Mouse (Mus musculus): ENCODE results near the gene Zbtb46. TPM values are rescaled to one million over a fixed set of nuclear protein-coding genes. Genes with fewer than 3 reads are reported as not detected.

The Zbtb46 gene
- polyA plus RNA-seq, 1 experiment from 2014 or later = 10.3 TPM

- H3K4me2 ChIP-seq = no peak overlapping the region
- no peak overlapping the region for H3K27ac ChIP-seq (ENCODE audit: low read depth, low read length)
- H3K27me3 ChIP-seq (ENCODE audit: control insufficient read depth, insufficient read depth, low read length) = no peaks in the 10 kb centered on the region
- ATAC-seq (replicated peaks; ENCODE audit: insufficient number of reproducible peaks, low FRiP score, low TSS enrichment) = no peak
- WGBS (ENCODE audit: insufficient replicate concordance) = 12% methylated on average over 1 of the region's 1 CpGs
- no peaks in the 10 kb centered on the region for H3K36me3 ChIP-seq (ENCODE audit: control insufficient read depth, insufficient read depth, low read length)
- H3K4me1 ChIP-seq (ENCODE audit: control insufficient read depth, insufficient read depth, low read length) = 0 out of 2 replicates have a peak, but pooled peaks cover 4% of the 10 kb centered on the region
- no peak overlapping the region for H3K4me3 ChIP-seq (ENCODE audit: low read depth, low read length)
- H3K9ac ChIP-seq (ENCODE audit: low read depth, low read length) = no peak overlapping the region
- H3K9me3 ChIP-seq (replicated peaks; ENCODE audit: control insufficient read depth, low read length) = no peaks in the 10 kb centered on the region
These were observed 57.7 kb downstream of the Zbtb46 start for GRCm38 (mm10) chr2:181401497-181401896.

DNA sequence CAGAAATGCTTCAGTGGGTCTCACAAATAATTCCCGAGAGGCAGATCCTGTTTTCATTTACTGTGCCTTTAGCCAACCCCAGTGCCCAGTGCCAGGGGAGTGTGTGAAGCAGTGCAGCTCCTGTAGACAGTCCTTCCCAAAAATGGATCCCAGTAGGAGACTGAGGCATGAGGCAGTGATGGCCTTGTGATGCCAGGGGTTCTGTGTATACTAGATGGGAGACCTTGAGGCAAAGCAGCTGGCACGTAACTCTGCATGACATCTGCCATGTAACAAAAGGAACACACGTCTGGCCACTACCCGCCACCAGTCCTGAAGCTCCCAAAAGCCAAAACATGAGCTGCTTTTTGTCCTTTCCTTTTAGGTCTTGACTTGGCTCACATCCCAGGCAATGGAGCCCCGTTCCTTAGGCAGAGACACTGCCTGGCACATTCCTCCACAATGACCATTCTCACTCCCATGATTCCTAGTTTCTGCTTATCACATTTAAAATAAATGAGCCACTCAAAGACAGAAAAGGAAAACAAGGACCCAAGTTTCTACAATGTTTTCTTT lies 61.9 kb downstream of the Zbtb46 start:
- no peak for ATAC-seq (replicated peaks; ENCODE audit: insufficient number of reproducible peaks, low FRiP score, low TSS enrichment)
- peak overlapping the region; percentile 47; the same call in 1 of the 2 replicates for H3K27ac ChIP-seq (ENCODE audit: low read depth, low read length)
- no peak overlapping the region for H3K9ac ChIP-seq (ENCODE audit: low read depth, low read length)
- H3K9me3 ChIP-seq (replicated peaks; ENCODE audit: control insufficient read depth, low read length) = no peaks in the 10 kb centered on the region
- no peak overlapping the region for H3K4me2 ChIP-seq
- 60% methylated on average over 5 of the region's 5 CpGs for WGBS (ENCODE audit: insufficient replicate concordance)
- H3K4me1 ChIP-seq (ENCODE audit: control insufficient read depth, insufficient read depth, low read length) = 0 out of 2 replicates have a peak, but pooled peaks cover 4% of the 10 kb centered on the region
- H3K27me3 ChIP-seq (ENCODE audit: control insufficient read depth, insufficient read depth, low read length) = no peaks in the 10 kb centered on the region
- no peak overlapping the region for H3K4me3 ChIP-seq (ENCODE audit: low read depth, low read length)
- peaks cover 6% of the 10 kb centered on the region for H3K36me3 ChIP-seq (ENCODE audit: control insufficient read depth, insufficient read depth, low read length)

DNA sequence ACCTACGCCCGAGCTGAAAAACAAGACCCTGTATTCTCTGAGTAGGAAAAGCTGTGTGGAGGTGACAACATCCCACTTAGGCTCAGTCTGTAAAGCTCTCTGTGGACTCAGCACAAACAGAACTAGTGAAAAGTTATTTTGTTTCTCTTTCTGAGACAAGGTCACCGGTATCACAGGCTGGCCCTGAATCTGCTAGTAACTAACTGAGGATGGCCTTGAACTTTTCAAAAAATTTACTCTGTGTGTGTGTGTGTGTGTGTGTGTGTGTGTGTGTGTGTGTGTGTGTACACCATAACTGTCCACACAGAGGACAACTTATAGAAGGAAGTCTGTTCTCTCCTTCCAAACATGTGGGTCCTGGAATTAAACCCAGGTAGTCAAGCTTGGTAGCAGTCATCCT lies 65.1 kb downstream of the Zbtb46 start:
- H3K27me3 ChIP-seq (ENCODE audit: control insufficient read depth, insufficient read depth, low read length) = no peaks in the 10 kb centered on the region
- WGBS (ENCODE audit: insufficient replicate concordance) = 88% methylated on average over 3 of the region's 3 CpGs
- no peak for ATAC-seq (replicated peaks; ENCODE audit: insufficient number of reproducible peaks, low FRiP score, low TSS enrichment)
- H3K4me2 ChIP-seq = no peak overlapping the region
- no peaks in the 10 kb centered on the region for H3K4me1 ChIP-seq (ENCODE audit: control insufficient read depth, insufficient read depth, low read length)
- no peak overlapping the region for H3K9ac ChIP-seq (ENCODE audit: low read depth, low read length)
- no peaks in the 10 kb centered on the region for H3K9me3 ChIP-seq (replicated peaks; ENCODE audit: control insufficient read depth, low read length)
- H3K36me3 ChIP-seq (ENCODE audit: control insufficient read depth, insufficient read depth, low read length) = peaks cover 6% of the 10 kb centered on the region
- no peak overlapping the region for H3K27ac ChIP-seq (ENCODE audit: low read depth, low read length)
- no peak overlapping the region for H3K4me3 ChIP-seq (ENCODE audit: low read depth, low read length)

- WGBS (ENCODE audit: insufficient replicate concordance) = 35% methylated on average over 4 of the region's 4 CpGs
- Histone ChIP-seq H3K4me3 (ENCODE audit: low read depth, low read length) (no peak overlapping the region), H3K9me3 (replicated peaks; ENCODE audit: control insufficient read depth, low read length) (no peaks in the 10 kb centered on the region), H3K4me1 (ENCODE audit: control insufficient read depth, insufficient read depth, low read length) (no peaks in the 10 kb centered on the region), H3K36me3 (ENCODE audit: control insufficient read depth, insufficient read depth, low read length) (peaks cover 6% of the 10 kb centered on the region), H3K27me3 (ENCODE audit: control insufficient read depth, insufficient read depth, low read length) (no peaks in the 10 kb centered on the region), H3K27ac (ENCODE audit: low read depth, low read length) (no peak overlapping the region), H3K9ac (ENCODE audit: low read depth, low read length) (no peak overlapping the region), H3K4me2 (no peak overlapping the region)
- ATAC-seq (replicated peaks; ENCODE audit: insufficient number of reproducible peaks, low FRiP score, low TSS enrichment) = no peak
These were observed 66.5 kb downstream of the Zbtb46 start for GRCm38 (mm10) chr2:181392600-181393213.

GRCm38 (mm10) chr2:181391541-181391940 lies 67.7 kb downstream of the Zbtb46 start:
- no peak for ATAC-seq (replicated peaks; ENCODE audit: insufficient number of reproducible peaks, low FRiP score, low TSS enrichment)
- H3K27ac ChIP-seq (ENCODE audit: low read depth, low read length) = no peak overlapping the region
- no peaks in the 10 kb centered on the region for H3K9me3 ChIP-seq (replicated peaks; ENCODE audit: control insufficient read depth, low read length)
- H3K4me2 ChIP-seq = no peak overlapping the region
- no peaks in the 10 kb centered on the region for H3K4me1 ChIP-seq (ENCODE audit: control insufficient read depth, insufficient read depth, low read length)
- peaks cover 6% of the 10 kb centered on the region for H3K36me3 ChIP-seq (ENCODE audit: control insufficient read depth, insufficient read depth, low read length)
- H3K4me3 ChIP-seq (ENCODE audit: low read depth, low read length) = no peak overlapping the region
- WGBS (ENCODE audit: insufficient replicate concordance) = 69% methylated on average over 2 of the region's 2 CpGs
- H3K9ac ChIP-seq (ENCODE audit: low read depth, low read length) = no peak overlapping the region
- H3K27me3 ChIP-seq (ENCODE audit: control insufficient read depth, insufficient read depth, low read length) = no peaks in the 10 kb centered on the region

GRCm38 (mm10) chr2:181391022-181391421 lies 68.2 kb downstream of the Zbtb46 start:
- WGBS (ENCODE audit: insufficient replicate concordance) = 83% methylated on average over 15 of the region's 15 CpGs
- H3K9ac ChIP-seq (ENCODE audit: low read depth, low read length) = no peak overlapping the region
- no peak overlapping the region for H3K4me3 ChIP-seq (ENCODE audit: low read depth, low read length)
- H3K27me3 ChIP-seq (ENCODE audit: control insufficient read depth, insufficient read depth, low read length) = no peaks in the 10 kb centered on the region
- no peaks in the 10 kb centered on the region for H3K4me1 ChIP-seq (ENCODE audit: control insufficient read depth, insufficient read depth, low read length)
- H3K36me3 ChIP-seq (ENCODE audit: control insufficient read depth, insufficient read depth, low read length) = peaks cover 6% of the 10 kb centered on the region
- no peak for ATAC-seq (replicated peaks; ENCODE audit: insufficient number of reproducible peaks, low FRiP score, low TSS enrichment)
- no peak overlapping the region for H3K27ac ChIP-seq (ENCODE audit: low read depth, low read length)
- no peaks in the 10 kb centered on the region for H3K9me3 ChIP-seq (replicated peaks; ENCODE audit: control insufficient read depth, low read length)
- H3K4me2 ChIP-seq = no peak overlapping the region

GRCm38 (mm10) chr2:181390136-181390870 lies 68.9 kb downstream of the Zbtb46 start:
- no peaks in the 10 kb centered on the region for H3K9me3 ChIP-seq (replicated peaks; ENCODE audit: control insufficient read depth, low read length)
- H3K4me1 ChIP-seq (ENCODE audit: control insufficient read depth, insufficient read depth, low read length) = no peaks in the 10 kb centered on the region
- no peak; the same call in 1 of the 2 replicates for ATAC-seq (replicated peaks; ENCODE audit: insufficient number of reproducible peaks, low FRiP score, low TSS enrichment)
- 74% methylated on average over 4 of the region's 4 CpGs for whole genome bisulfite sequencing (ENCODE audit: insufficient replicate concordance)
- no peak overlapping the region for H3K4me2 ChIP-seq
- H3K4me3 ChIP-seq (ENCODE audit: low read depth, low read length) = no peak overlapping the region
- H3K27ac ChIP-seq (ENCODE audit: low read depth, low read length) = no peak overlapping the region
- no peaks in the 10 kb centered on the region for H3K27me3 ChIP-seq (ENCODE audit: control insufficient read depth, insufficient read depth, low read length)
- peaks cover 6% of the 10 kb centered on the region for H3K36me3 ChIP-seq (ENCODE audit: control insufficient read depth, insufficient read depth, low read length)
- no peak overlapping the region for H3K9ac ChIP-seq (ENCODE audit: low read depth, low read length)

- 83% methylated on average over 4 of the region's 4 CpGs for WGBS (ENCODE audit: insufficient replicate concordance)
- Histone ChIP-seq H3K9me3 (replicated peaks; ENCODE audit: control insufficient read depth, low read length) (no peaks in the 10 kb centered on the region), H3K4me1 (ENCODE audit: control insufficient read depth, insufficient read depth, low read length) (no peaks in the 10 kb centered on the region), H3K4me2 (no peak overlapping the region), H3K36me3 (ENCODE audit: control insufficient read depth, insufficient read depth, low read length) (0 out of 2 replicates have a peak, but pooled peaks cover 7% of the 10 kb centered on the region), H3K4me3 (ENCODE audit: low read depth, low read length) (no peak overlapping the region), H3K27me3 (ENCODE audit: control insufficient read depth, insufficient read depth, low read length) (no peaks in the 10 kb centered on the region), H3K9ac (ENCODE audit: low read depth, low read length) (no peak overlapping the region), H3K27ac (ENCODE audit: low read depth, low read length) (no peak overlapping the region)
- no peak for ATAC-seq (replicated peaks; ENCODE audit: insufficient number of reproducible peaks, low FRiP score, low TSS enrichment)
These were observed 72.5 kb downstream of the Zbtb46 start for GRCm38 (mm10) chr2:181386663-181387210.
